Mouse (Mus musculus): Measurements from ENCODE around the gene Tyro3. TPM values are rescaled to one million over a fixed set of nuclear protein-coding genes. Genes with fewer than 3 reads are reported as not detected.
A peak's percentile ranks its signal among the peaks of the same experiment; 100 is the strongest.

Gene Tyro3
- polyA plus RNA-seq (2015; fragmentation: Nextera tagmentation; extraction: Ambion mirVana), result 19.2 and 20.7 TPM in 2 replicates

DNA sequence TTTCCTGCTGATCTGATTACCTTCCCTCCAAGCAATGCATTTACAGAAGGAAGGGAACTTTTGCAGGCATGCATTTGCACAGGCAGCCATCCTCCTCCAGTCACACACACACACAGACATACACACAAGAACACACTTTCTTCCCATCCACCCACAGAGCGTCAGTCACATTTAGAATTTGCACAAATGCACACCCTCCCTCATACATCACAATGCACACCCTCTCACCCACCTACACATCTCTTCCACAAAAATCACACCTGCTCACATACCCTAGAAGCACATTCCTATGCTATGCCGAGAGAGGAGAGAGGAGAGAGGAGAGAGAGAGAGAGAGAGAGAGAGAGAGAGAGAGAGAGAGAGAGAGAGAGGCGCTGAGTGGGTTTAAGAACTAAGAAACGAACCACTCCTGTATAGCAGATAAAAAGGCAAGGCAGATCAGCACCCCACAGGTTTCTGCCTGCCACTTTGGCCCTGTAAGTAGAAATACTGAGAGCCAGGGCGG is at the start of gene Tyro3:
Gene Tyro3 (plus strand): TSS at position 455 of the 505 bp plus-strand sequence.
- Histone ChIP-seq H3K4me3 (replicated peaks) (no peak within 1 kb of the TSS), H3K9ac (replicated peaks) (no peak within 1 kb of the TSS), H3K4me1 (peaks cover 29% of the 10 kb centered on the region), H3K36me3 (no peaks in the 10 kb centered on the region), H3K4me2 (peak within 1 kb of the TSS; percentile 92; the same call in 1 of the 2 replicates), H3K9me3 (replicated peaks) (no peaks in the 10 kb centered on the region), H3K27me3 (replicated peaks) (peaks cover 37% of the 10 kb centered on the region), H3K27ac (replicated peaks) (no peak within 1 kb of the TSS)
- WGBS, result 85% methylated on average over 5 of the region's 5 CpGs
- ATAC-seq (ENCODE audit: low FRiP score), result no peak

DNA sequence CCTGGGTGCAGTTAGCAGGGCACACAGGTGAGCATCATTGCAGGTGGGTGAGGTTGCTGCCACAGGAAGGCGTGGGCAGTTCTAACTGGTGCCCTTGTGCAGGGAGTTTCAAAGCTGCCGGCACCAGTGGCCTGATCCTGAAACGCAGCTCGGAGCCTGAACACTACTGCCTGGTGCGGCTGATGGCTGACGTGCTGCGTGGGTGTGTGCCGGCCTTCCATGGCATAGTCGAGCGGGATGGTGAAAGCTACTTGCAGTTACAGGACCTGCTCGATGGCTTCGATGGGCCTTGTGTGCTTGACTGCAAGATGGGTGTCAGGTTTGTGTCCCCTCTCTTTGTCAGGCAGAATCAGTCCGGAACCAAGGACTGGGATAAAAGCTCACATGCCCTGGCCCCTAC is 48.3 kb upstream of the Tyro3 start:
- H3K4me2 ChIP-seq, result no peak overlapping the region
- no peak overlapping the region for H3K4me3 ChIP-seq (replicated peaks)
- H3K4me1 ChIP-seq, result peaks cover 8% of the 10 kb centered on the region
- WGBS, result 74% methylated on average over 13 of the region's 13 CpGs
- H3K27me3 ChIP-seq (replicated peaks), result peaks cover 35% of the 10 kb centered on the region
- H3K9ac ChIP-seq (replicated peaks), result no peak overlapping the region
- H3K9me3 ChIP-seq (replicated peaks), result no peaks in the 10 kb centered on the region
- no peak for ATAC-seq (ENCODE audit: low FRiP score)
- no peaks in the 10 kb centered on the region for H3K36me3 ChIP-seq
- H3K27ac ChIP-seq (replicated peaks), result no peak overlapping the region

DNA sequence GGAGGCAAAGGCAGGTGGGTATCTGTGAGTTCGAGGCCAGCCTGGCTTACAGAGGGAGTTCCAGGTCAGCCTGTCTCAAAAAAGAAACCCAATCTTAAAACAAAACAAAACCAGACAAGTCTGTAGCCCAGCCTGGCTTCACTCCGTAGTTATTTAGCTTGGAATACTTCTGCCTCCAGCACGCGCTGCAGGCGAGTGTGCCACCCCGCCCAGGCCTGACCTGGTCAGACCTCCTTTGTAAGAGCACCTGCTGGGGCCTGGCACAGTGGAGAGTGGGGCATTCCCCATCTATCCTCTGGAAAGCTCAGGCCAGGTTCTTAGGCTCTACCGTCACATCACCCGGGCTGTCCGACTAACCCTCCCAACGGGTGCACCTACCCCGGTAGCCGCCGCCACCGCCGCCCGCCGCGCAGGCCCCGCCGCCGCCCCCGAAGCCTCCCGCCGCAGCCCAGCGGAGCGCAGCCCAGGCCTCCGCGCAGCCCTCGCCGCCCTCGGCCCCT is 39.9 kb upstream of the Tyro3 start:
- no peak overlapping the region for H3K27ac ChIP-seq (replicated peaks)
- no peaks in the 10 kb centered on the region for H3K9me3 ChIP-seq (replicated peaks)
- peaks cover 68% of the 10 kb centered on the region for H3K27me3 ChIP-seq (replicated peaks)
- peaks cover 1% of the 10 kb centered on the region; the same call in 1 of the 2 replicates for H3K36me3 ChIP-seq
- ATAC-seq (ENCODE audit: low FRiP score), result peak; percentile 62
- WGBS, result 4% methylated on average over 27 of the region's 31 CpGs
- peak overlapping the region; percentile 64 for H3K4me3 ChIP-seq (replicated peaks)
- peak overlapping the region; percentile 99 for H3K4me2 ChIP-seq
- H3K9ac ChIP-seq (replicated peaks), result peak overlapping the region; percentile 57
- H3K4me1 ChIP-seq, result peaks cover 15% of the 10 kb centered on the region

DNA sequence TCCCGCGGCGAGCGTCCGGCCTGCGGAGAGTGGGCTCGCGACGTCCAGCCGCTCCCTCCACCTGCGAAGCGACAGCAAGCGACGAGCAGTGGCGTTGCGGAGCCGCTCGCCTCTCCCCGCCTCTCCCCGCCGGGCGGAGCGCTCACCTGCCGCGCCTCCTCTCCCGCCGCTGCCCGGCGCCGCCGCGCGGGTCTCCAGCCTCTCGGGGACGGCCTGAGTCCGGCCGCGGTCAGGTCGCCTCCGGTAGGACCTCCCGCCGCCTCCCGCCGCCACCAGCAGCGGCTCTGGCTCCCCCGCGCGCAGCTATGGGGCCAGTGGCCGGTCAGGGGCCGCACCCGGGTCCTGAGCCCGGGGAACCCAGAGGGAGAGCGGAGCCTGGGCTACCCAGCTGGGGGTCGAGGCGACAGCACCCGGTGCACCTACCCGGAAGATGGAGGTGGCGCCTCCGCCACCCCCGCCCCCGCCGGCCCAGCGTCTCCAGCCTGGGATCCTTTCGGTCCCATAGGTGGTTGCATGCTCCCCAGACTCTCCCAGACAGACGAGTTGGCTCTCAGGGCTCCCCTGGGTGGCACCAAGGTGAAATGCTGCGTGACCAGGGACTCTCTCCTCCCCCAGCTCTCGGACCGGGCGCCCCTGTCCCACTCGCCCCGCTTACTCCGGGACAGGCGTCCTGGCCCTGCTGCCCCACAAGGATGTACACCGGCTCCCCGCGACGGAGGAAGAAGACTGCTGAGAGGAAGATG is 39.3 kb upstream of the Tyro3 start:
- Histone ChIP-seq H3K4me2 (peak overlapping the region; percentile 99), H3K27ac (replicated peaks) (no peak overlapping the region), H3K4me1 (peaks cover 15% of the 10 kb centered on the region), H3K9ac (replicated peaks) (peak overlapping the region; percentile 57), H3K4me3 (replicated peaks) (peak overlapping the region; percentile 64), H3K27me3 (replicated peaks) (peaks cover 62% of the 10 kb centered on the region), H3K36me3 (peaks cover 2% of the 10 kb centered on the region; the same call in 1 of the 2 replicates), H3K9me3 (replicated peaks) (no peaks in the 10 kb centered on the region)
- WGBS, result 1% methylated on average over 62 of the region's 77 CpGs
- peak; percentile 32 for ATAC-seq (ENCODE audit: low FRiP score)

DNA sequence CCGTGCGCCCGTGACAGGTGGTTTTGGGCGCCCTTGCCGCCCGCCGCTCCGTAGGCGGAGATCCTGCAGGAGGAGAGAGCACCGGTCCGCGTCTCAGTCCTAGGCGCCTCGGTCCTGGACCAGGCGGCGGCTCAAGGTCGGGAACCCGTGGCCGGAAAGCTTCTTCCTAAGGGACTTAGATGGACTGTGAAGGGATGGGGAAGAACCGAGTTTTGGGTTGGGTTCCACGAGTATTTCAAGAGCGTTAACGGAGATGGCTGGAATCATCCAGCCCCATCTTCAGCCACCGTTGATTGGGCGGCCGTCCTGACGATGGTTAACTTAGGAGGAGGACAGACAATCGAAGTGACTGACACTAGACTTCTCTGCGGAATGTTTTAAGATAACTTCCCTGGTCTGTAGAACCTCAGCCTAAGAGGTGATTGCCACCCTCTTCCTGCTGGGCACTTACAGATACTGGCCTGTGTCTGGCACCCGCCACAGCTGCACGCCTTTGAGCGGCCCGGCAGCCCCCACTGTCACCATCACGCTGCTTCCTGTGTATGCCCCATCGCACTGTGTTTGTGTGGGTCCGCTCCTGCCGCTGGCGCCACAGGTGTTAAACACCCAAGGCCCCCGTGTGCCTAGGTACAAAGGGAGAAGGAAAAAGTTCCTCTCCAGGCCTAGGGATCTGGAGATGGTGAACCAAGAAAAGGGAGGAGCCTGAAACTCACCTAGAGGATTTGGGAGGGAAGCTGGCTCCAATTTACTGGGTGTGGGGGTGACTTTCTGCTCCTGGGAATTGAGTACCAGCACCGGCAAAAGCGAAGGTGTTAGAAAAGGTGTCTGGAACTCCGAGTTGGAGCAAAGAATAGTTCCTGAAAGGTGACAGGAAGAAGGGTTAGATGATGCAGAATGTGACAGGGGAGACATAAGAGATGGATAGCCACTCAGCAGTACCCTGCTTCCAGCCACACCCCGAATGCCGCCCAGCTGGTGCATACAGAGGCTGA is 38.4 kb upstream of the Tyro3 start:
- 4% methylated on average over 44 of the region's 44 CpGs for WGBS
- Histone ChIP-seq H3K27me3 (replicated peaks) (peaks cover 59% of the 10 kb centered on the region), H3K9ac (replicated peaks) (peak overlapping the region; percentile 57; the same call in 1 of the 2 replicates), H3K36me3 (peaks cover 11% of the 10 kb centered on the region), H3K9me3 (replicated peaks) (no peaks in the 10 kb centered on the region), H3K4me3 (replicated peaks) (peak overlapping the region; percentile 64), H3K4me1 (peaks cover 15% of the 10 kb centered on the region), H3K27ac (replicated peaks) (no peak overlapping the region), H3K4me2 (peak overlapping the region; percentile 99)
- no peak for ATAC-seq (ENCODE audit: low FRiP score)

DNA sequence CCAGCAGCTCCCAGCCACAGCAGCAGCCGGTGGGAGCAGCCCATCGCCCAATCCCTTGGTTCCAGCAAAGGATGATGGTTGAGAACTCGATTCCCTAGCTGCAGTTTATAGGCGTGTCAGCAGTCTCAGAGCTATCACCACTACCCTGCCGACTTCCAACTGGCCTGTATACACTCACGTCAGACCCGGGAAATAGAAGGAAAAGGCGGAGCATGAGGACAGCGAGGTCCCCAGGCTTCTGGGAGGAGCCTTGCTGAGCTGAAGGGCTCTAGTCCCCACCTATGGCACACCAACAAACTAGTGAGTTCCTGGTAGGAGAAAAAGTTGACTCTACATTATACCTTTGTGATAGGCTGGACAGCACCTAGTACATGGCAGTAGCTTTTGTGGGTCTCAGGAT is 37.3 kb upstream of the Tyro3 start, which contains the start of gene Ltk:
Gene Ltk (minus strand): TSS at position 181 of the 400 bp plus-strand sequence.
- H3K9me3 ChIP-seq (replicated peaks), result no peaks in the 10 kb centered on the region
- H3K4me2 ChIP-seq, result peak within 1 kb of the TSS; percentile 99
- no peak for ATAC-seq (ENCODE audit: low FRiP score)
- WGBS, result 13% methylated on average over 9 of the region's 9 CpGs
- peaks cover 55% of the 10 kb centered on the region for H3K27me3 ChIP-seq (replicated peaks)
- H3K9ac ChIP-seq (replicated peaks), result no peak within 1 kb of the TSS
- H3K36me3 ChIP-seq, result peaks cover 21% of the 10 kb centered on the region
- peaks cover 15% of the 10 kb centered on the region for H3K4me1 ChIP-seq
- no peak within 1 kb of the TSS for H3K27ac ChIP-seq (replicated peaks)
- H3K4me3 ChIP-seq (replicated peaks), result 0 out of 2 replicates have a peak within 1 kb of the TSS, but pooled peaks have one; percentile 64

DNA sequence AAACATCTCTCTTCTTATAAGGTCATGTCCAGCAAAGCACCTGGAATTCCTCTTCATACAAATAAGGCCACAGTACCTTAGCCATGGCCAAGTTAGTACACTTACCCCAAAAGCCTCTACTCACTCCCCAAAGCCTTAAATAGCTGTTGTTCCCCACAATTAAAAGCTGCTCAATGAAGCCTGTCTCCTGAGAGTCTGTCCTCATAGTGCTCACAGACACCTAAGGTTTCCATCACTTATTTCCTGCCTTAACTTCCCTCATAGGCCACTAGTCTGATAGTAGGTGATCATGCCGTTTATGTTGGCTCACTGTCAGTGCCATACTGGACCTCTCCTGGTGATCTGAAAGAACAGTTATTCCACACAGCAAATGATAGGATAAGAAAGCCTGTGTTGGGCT is 35.3 kb upstream of the Tyro3 start:
- peaks cover 15% of the 10 kb centered on the region for H3K4me1 ChIP-seq
- H3K4me2 ChIP-seq, result no peak overlapping the region
- ATAC-seq (ENCODE audit: low FRiP score), result no peak
- no peak overlapping the region for H3K9ac ChIP-seq (replicated peaks)
- 76% methylated on average over 1 of the region's 1 CpGs for WGBS
- peaks cover 41% of the 10 kb centered on the region for H3K27me3 ChIP-seq (replicated peaks)
- H3K27ac ChIP-seq (replicated peaks), result no peak overlapping the region
- H3K4me3 ChIP-seq (replicated peaks), result no peak overlapping the region
- peaks cover 25% of the 10 kb centered on the region for H3K36me3 ChIP-seq
- H3K9me3 ChIP-seq (replicated peaks), result no peaks in the 10 kb centered on the region

DNA sequence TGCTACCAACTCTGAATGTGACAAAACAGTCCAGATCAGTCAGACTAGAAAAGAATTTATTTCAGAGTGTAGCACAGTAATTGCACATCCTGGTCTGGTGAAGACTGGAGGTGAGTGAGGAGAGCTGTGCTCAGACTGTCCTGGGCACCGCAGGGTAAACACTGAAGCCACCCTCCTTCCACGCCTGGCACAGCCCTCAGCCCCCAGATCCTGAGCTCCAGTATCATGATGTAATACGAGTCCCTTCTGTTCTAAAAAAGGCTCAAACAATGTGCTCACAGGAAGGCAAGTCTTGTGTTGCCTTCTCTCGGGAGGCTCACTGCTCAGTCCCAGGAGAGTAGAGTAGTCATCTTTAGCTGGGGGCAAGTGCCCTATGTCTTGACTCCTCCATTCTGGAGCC is 33.6 kb upstream of the Tyro3 start:
- H3K36me3 ChIP-seq, result peaks cover 37% of the 10 kb centered on the region
- no peak overlapping the region for H3K9ac ChIP-seq (replicated peaks)
- H3K4me2 ChIP-seq, result no peak overlapping the region
- H3K9me3 ChIP-seq (replicated peaks), result no peaks in the 10 kb centered on the region
- 71% methylated on average over 4 of the region's 4 CpGs for WGBS
- no peak for ATAC-seq (ENCODE audit: low FRiP score)
- peaks cover 25% of the 10 kb centered on the region for H3K27me3 ChIP-seq (replicated peaks)
- H3K27ac ChIP-seq (replicated peaks), result no peak overlapping the region
- no peaks in the 10 kb centered on the region for H3K4me1 ChIP-seq
- no peak overlapping the region for H3K4me3 ChIP-seq (replicated peaks)

DNA sequence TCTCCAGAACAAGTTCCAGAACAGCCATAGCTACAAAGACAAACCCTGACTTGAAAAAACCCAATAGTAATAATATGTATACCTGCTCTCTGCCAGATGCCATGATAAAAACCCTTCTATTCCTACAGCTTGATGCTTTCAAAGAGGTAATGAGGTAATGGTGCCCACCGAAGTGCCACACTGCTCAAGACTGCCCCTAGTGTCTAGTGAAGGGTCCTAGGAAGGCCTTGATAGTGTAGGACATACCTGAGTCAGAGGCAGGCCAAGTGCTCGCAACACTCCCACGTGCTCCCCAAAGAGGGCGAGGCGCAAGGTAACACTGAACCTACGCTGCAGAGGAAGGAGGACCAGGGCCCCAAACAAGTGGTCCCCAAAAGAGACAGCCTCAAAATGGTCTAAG is 30.3 kb upstream of the Tyro3 start:
- H3K9ac ChIP-seq (replicated peaks), result no peak overlapping the region
- no peak overlapping the region for H3K4me2 ChIP-seq
- no peak for ATAC-seq (ENCODE audit: low FRiP score)
- WGBS, result 94% methylated on average over 6 of the region's 6 CpGs
- no peak overlapping the region for H3K27ac ChIP-seq (replicated peaks)
- 0 out of 2 replicates have a peak, but pooled peaks cover 1% of the 10 kb centered on the region for H3K27me3 ChIP-seq (replicated peaks)
- H3K4me3 ChIP-seq (replicated peaks), result no peak overlapping the region
- no peaks in the 10 kb centered on the region for H3K4me1 ChIP-seq
- peaks cover 70% of the 10 kb centered on the region for H3K36me3 ChIP-seq
- no peaks in the 10 kb centered on the region for H3K9me3 ChIP-seq (replicated peaks)

DNA sequence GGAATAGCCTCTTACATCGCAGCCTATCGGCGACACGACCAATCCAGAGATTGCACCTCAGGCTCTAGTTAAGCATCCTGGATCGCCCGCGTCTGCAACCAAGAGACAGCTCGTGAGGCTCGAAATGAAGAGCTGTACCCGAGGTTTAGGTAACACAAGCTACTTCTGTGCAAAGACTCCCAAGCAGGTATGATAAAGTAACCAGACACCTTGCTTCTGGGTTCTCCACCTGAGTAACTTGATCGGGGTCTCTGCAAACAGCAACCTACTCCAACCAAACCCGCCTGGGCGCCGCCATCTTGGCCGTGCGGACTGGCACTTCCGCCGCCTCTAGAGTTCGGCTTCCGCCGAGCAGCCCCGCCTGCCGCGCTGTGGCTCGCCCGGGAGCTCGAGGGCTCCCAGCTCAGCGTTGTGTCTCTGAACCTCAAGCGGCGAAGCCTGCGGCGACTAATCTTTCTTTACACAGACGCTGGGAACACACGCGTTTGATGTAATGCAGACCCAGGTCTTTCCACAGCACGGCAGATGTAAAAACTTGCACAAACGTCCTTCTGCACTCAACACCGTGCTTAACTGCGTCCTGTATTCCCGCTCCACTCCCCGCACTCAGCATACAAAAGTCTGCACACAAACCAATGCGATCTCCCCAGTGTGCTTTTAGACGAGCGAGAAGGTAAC is 10.2 kb upstream of the Tyro3 start, which contains the start of gene Rpap1:
Gene Rpap1 (minus strand): TSS at position 332 of the 678 bp plus-strand sequence.
- H3K27me3 ChIP-seq (replicated peaks), result 0 out of 2 replicates have a peak, but pooled peaks cover 3% of the 10 kb centered on the region
- peaks cover 15% of the 10 kb centered on the region for H3K4me1 ChIP-seq
- peak within 1 kb of the TSS; percentile 68 for H3K4me3 ChIP-seq (replicated peaks)
- H3K4me2 ChIP-seq, result peak within 1 kb of the TSS; percentile 79
- H3K36me3 ChIP-seq, result peaks cover 9% of the 10 kb centered on the region
- ATAC-seq (ENCODE audit: low FRiP score), result peak; percentile 96
- WGBS, result under 1% methylated on average over 44 of the region's 44 CpGs
- no peaks in the 10 kb centered on the region for H3K9me3 ChIP-seq (replicated peaks)
- peak within 1 kb of the TSS; percentile 92 for H3K27ac ChIP-seq (replicated peaks)
- H3K9ac ChIP-seq (replicated peaks), result peak within 1 kb of the TSS; percentile 63

Measured in neural tube, embryonic 15.5 days (tissue).